Mouse (Mus musculus): ENCODE data around the gene Pmpcb. TPM values are rescaled to one million over a fixed set of nuclear protein-coding genes. Genes with fewer than 3 reads are reported as not detected.
A peak's percentile ranks its signal among the peaks of the same experiment; 100 is the strongest.
"Not testable (repeated sequence)": the region's sequence is repeated elsewhere in the genome, so short reads cannot be mapped to it uniquely, and the experiment has no call there.

The Pmpcb gene
- 79.4 and 82.3 TPM in 2 replicates for polyA plus RNA-seq (2014; fragmentation: Nextera tagmentation; extraction: Ambion mirVana)

DNA sequence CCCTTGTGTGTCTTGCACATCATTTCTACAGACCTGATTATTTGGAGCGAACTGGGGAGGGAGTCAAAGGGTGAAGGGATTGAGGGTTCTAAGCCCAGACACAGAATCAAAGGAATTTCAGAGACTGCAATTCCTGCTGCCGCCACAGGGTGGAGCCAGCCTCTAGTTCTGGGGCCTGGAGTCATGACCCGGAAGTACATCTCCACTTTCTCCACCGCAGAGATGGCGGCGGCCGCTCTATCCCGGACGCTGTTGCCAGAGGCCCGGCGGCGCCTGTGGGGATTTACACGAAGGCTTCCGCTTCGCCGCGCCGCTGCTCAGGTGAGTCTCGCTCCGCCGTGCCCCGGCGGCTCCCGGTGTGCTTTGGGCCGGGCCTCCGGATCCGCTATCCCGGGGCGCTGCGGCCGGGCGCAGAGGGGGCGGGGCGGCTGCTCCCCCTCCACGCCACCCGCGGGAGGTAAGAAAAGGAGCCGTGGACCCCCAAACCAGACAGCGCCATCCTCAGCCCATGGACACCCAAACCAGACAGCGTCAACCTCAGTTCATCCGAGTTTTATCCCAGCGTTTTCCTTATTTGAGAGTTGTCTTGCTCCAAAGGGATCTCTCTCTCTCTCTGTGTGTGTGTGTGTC, at the start of gene Pmpcb:
Gene Pmpcb (plus strand): TSS at position 186 of the 630 bp plus-strand sequence.
- H3K9ac ChIP-seq (ENCODE audit: low read depth, low read length), result peak within 1 kb of the TSS; percentile 94
- peak within 1 kb of the TSS; percentile 94 for H3K4me3 ChIP-seq (ENCODE audit: low read depth, low read length)
- H3K27ac ChIP-seq (replicated peaks; ENCODE audit: low read depth, low read length), result peak within 1 kb of the TSS; percentile 81
- peak; percentile 92 for DNase-seq (ENCODE audit: low spot score)
- under 1% methylated on average over 23 of the region's 42 CpGs for WGBS
- H3K9me3 ChIP-seq (ENCODE audit: control insufficient read depth, low read length), result no peaks in the 10 kb centered on the region
- peak within 1 kb of the TSS; percentile 85 for H3K4me2 ChIP-seq (ENCODE audit: low read depth, low read length)
- H3K27me3 ChIP-seq (replicated peaks; ENCODE audit: control insufficient read depth, insufficient read depth, low read length), result no peaks in the 10 kb centered on the region
- peak; percentile 89 for ATAC-seq (ENCODE audit: low read depth)
- H3K4me1 ChIP-seq (ENCODE audit: control insufficient read depth, insufficient read depth, low read length), result peaks cover 10% of the 10 kb centered on the region
- peaks cover 30% of the 10 kb centered on the region for H3K36me3 ChIP-seq (ENCODE audit: control insufficient read depth, insufficient read depth, low read length)

DNA sequence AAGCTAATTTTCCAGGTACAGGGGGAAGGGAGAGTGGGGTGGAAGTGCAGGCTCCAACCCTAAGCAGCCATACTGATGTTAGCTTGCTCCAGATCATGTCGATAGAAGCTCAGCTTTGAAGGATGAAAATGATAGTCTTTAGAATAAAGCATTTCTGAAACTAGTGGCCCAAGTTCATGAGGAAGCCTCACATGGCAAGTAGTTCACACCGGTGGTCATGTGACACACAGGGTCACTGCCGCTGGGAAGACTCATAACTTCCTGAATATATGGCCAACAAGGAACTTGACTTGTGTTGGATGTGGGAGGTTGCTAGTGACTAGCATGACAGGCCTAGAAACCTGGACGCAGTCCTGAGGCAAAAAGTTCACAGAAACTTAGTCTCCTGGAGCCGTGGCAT, 44.7 kb upstream of the Pmpcb start:
- no peak for ATAC-seq (ENCODE audit: low read depth)
- Histone ChIP-seq H3K36me3 (ENCODE audit: control insufficient read depth, insufficient read depth, low read length) (no peaks in the 10 kb centered on the region), H3K9me3 (ENCODE audit: control insufficient read depth, low read length) (no peaks in the 10 kb centered on the region), H3K9ac (ENCODE audit: low read depth, low read length) (no peak overlapping the region), H3K4me2 (ENCODE audit: low read depth, low read length) (no peak overlapping the region), H3K4me3 (ENCODE audit: low read depth, low read length) (no peak overlapping the region), H3K27ac (replicated peaks; ENCODE audit: low read depth, low read length) (no peak overlapping the region), H3K4me1 (ENCODE audit: control insufficient read depth, insufficient read depth, low read length) (no peaks in the 10 kb centered on the region), H3K27me3 (replicated peaks; ENCODE audit: control insufficient read depth, insufficient read depth, low read length) (no peaks in the 10 kb centered on the region)
- 95% methylated on average over 5 of the region's 5 CpGs for WGBS
- DNase-seq (ENCODE audit: low spot score), result no peak

DNA sequence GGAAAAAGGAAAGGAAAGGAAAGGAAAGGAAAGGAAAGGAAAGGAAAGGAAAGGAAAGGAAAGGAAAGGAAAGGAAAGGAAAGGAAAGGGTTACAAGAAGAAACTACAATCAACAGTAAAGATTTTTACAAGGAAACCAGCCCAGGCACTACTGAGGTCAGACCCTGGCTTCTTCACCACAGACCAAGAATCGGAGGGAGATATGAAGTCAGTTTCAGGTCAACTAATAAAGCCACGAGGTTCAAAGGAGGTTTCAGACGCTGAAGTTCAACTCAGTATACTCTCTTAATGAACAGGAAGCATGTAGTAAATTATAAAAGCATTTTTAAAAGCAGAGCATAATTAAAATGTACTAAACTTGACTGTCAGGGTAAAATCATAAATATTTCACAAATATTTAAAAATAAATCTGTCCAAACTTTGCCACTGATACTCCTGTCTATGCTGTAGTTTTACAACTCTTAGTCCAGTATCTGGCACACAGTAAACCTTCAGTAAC, 43.5 kb upstream of the Pmpcb start:
- Histone ChIP-seq H3K4me3 (ENCODE audit: low read depth, low read length) (no peak overlapping the region), H3K27ac (replicated peaks; ENCODE audit: low read depth, low read length) (no peak overlapping the region), H3K9ac (ENCODE audit: low read depth, low read length) (no peak overlapping the region), H3K36me3 (ENCODE audit: control insufficient read depth, insufficient read depth, low read length) (no peaks in the 10 kb centered on the region), H3K4me2 (ENCODE audit: low read depth, low read length) (no peak overlapping the region), H3K27me3 (replicated peaks; ENCODE audit: control insufficient read depth, insufficient read depth, low read length) (no peaks in the 10 kb centered on the region), H3K9me3 (ENCODE audit: control insufficient read depth, low read length) (no peaks in the 10 kb centered on the region), H3K4me1 (ENCODE audit: control insufficient read depth, insufficient read depth, low read length) (no peaks in the 10 kb centered on the region)
- no peak for ATAC-seq (ENCODE audit: low read depth)
- WGBS, result 67% methylated on average over 3 of the region's 3 CpGs
- no peak for DNase-seq (ENCODE audit: low spot score)

DNA sequence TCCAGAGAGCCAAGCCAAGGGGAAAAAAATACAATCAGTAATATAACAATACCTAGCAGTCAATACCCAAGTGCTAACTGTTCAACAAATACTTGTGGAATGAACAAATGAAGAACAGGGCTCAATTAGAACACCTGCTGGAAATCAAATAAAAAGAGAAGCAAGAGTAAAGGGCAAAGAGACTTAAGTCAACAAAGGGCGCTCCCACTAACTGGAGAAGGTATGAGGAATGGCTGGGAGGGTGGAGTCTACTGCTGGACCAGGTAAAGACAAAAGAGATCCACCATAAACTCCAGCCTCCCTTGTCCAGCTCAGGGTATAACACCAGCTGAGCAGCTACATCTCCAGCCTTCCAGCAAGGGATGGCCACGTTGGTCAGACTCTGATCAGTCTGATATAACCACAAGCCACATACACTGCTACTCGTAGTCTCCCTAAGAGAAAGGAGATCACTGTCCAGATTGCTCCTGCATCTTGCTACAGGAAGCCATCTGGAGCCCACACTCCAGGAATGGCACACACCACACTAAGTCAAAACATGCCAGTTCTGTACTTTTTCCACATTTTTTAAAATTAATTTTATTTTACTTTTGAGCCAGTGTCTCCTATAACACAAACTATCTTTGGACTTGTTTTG, 42.0 kb upstream of the Pmpcb start:
- no peak for ATAC-seq (ENCODE audit: low read depth)
- Histone ChIP-seq H3K9ac (ENCODE audit: low read depth, low read length) (no peak overlapping the region), H3K27me3 (replicated peaks; ENCODE audit: control insufficient read depth, insufficient read depth, low read length) (no peaks in the 10 kb centered on the region)

DNA sequence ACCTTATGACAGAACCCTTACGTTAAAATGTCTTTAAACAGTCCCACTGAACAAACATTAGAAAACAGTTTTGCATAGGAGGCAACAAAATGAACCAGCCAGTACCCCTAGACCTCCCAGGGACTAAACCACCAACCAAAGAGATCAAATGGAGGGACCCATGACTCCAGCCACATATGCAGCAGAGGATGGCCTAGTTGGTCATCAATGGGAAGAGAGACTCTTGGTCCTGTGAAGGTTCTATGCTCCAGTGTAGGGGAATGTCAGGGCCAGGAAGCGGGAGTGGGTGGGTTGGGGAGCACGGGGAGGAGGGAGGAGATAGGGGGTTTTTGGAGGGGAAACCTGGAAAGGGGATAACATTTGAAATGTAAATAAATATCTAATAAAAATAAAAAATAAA, 37.4 kb upstream of the Pmpcb start:
- not testable (repeated sequence) for ATAC-seq (ENCODE audit: low read depth); H3K9me3 ChIP-seq (ENCODE audit: control insufficient read depth, low read length); H3K9ac ChIP-seq (ENCODE audit: low read depth, low read length); H3K27ac ChIP-seq (replicated peaks; ENCODE audit: low read depth, low read length); DNase-seq (ENCODE audit: low spot score); H3K4me2 ChIP-seq (ENCODE audit: low read depth, low read length); H3K27me3 ChIP-seq (replicated peaks; ENCODE audit: control insufficient read depth, insufficient read depth, low read length); H3K36me3 ChIP-seq (ENCODE audit: control insufficient read depth, insufficient read depth, low read length); H3K4me1 ChIP-seq (ENCODE audit: control insufficient read depth, insufficient read depth, low read length); H3K4me3 ChIP-seq (ENCODE audit: low read depth, low read length)
- WGBS, result 88% methylated on average over 3 of the region's 3 CpGs

More for the DNA sequence above, 42.0 kb upstream of the Pmpcb start:
- H3K4me3 ChIP-seq (ENCODE audit: low read depth, low read length), result no peak overlapping the region
- DNase-seq (ENCODE audit: low spot score), result no peak
- no peak overlapping the region for H3K4me2 ChIP-seq (ENCODE audit: low read depth, low read length)
- H3K27ac ChIP-seq (replicated peaks; ENCODE audit: low read depth, low read length), result no peak overlapping the region
- WGBS, result 75% methylated on average over 3 of the region's 3 CpGs
- no peaks in the 10 kb centered on the region for H3K36me3 ChIP-seq (ENCODE audit: control insufficient read depth, insufficient read depth, low read length)
- H3K4me1 ChIP-seq (ENCODE audit: control insufficient read depth, insufficient read depth, low read length), result no peaks in the 10 kb centered on the region
- no peaks in the 10 kb centered on the region for H3K9me3 ChIP-seq (ENCODE audit: control insufficient read depth, low read length)

DNA sequence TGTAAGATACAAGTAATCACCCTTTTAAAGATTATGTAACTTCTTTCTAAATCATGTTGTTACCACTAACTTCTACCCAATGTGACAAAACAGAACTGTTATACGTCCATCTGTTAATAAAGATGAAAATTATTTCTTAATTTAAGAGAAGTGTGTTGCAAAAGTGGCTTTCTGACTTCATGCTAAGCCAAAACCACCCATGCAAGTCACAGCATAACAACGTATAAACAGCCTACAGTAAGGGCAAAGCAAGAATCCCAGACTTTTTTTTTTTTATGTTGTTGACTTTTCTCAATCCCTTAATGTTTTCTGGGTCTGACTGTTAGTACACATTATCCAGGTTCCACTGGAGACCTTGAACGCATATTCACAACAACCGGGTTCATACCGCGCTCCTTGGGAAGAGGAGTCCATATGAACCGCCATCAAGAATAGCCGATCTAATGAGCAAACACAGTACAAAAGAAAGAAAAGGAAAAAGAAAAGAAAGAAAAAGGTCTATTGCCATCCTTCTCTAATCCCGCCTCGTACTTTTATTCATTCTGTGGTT, 36.6 kb upstream of the Pmpcb start:
- Histone ChIP-seq H3K9me3 (ENCODE audit: control insufficient read depth, low read length) (no peaks in the 10 kb centered on the region), H3K27me3 (replicated peaks; ENCODE audit: control insufficient read depth, insufficient read depth, low read length) (no peaks in the 10 kb centered on the region), H3K36me3 (ENCODE audit: control insufficient read depth, insufficient read depth, low read length) (no peaks in the 10 kb centered on the region), H3K4me1 (ENCODE audit: control insufficient read depth, insufficient read depth, low read length) (no peaks in the 10 kb centered on the region), H3K27ac (replicated peaks; ENCODE audit: low read depth, low read length) (no peak overlapping the region), H3K4me2 (ENCODE audit: low read depth, low read length) (peak overlapping the region; percentile 56), H3K9ac (ENCODE audit: low read depth, low read length) (peak overlapping the region; percentile 21; the same call in 1 of the 2 replicates), H3K4me3 (ENCODE audit: low read depth, low read length) (peak overlapping the region; percentile 77)
- WGBS, result 14% methylated on average over 10 of the region's 10 CpGs
- DNase-seq (ENCODE audit: low spot score), result no peak
- no peak for ATAC-seq (ENCODE audit: low read depth)

DNA sequence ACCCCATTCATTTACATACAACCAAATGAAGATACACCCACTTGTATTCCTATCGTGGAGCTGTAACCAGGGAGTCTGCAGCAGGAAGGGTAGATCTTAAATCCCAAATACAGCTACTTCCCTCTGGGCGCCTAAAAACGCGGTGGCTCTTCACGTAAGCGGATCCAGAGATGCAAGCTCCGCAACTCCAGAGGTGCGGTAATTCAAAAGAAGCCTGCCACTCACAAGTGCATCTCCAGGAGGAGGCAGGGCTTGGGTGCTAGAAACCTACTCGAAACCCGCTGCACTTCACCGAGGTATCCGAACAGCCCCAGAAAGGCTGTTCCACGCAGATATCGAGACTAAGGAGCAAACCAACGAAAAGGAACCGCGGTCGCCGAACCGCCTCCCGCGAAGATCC, 36.0 kb upstream of the Pmpcb start:
- 0% methylated on average over 22 of the region's 22 CpGs for WGBS
- Histone ChIP-seq H3K4me3 (ENCODE audit: low read depth, low read length) (peak overlapping the region; percentile 77), H3K4me2 (ENCODE audit: low read depth, low read length) (peak overlapping the region; percentile 56), H3K4me1 (ENCODE audit: control insufficient read depth, insufficient read depth, low read length) (no peaks in the 10 kb centered on the region), H3K27ac (replicated peaks; ENCODE audit: low read depth, low read length) (no peak overlapping the region), H3K9ac (ENCODE audit: low read depth, low read length) (peak overlapping the region; percentile 21), H3K36me3 (ENCODE audit: control insufficient read depth, insufficient read depth, low read length) (no peaks in the 10 kb centered on the region), H3K27me3 (replicated peaks; ENCODE audit: control insufficient read depth, insufficient read depth, low read length) (no peaks in the 10 kb centered on the region), H3K9me3 (ENCODE audit: control insufficient read depth, low read length) (no peaks in the 10 kb centered on the region)
- ATAC-seq (ENCODE audit: low read depth), result peak; percentile 55; the same call in 1 of the 2 replicates
- no peak for DNase-seq (ENCODE audit: low spot score)

DNA sequence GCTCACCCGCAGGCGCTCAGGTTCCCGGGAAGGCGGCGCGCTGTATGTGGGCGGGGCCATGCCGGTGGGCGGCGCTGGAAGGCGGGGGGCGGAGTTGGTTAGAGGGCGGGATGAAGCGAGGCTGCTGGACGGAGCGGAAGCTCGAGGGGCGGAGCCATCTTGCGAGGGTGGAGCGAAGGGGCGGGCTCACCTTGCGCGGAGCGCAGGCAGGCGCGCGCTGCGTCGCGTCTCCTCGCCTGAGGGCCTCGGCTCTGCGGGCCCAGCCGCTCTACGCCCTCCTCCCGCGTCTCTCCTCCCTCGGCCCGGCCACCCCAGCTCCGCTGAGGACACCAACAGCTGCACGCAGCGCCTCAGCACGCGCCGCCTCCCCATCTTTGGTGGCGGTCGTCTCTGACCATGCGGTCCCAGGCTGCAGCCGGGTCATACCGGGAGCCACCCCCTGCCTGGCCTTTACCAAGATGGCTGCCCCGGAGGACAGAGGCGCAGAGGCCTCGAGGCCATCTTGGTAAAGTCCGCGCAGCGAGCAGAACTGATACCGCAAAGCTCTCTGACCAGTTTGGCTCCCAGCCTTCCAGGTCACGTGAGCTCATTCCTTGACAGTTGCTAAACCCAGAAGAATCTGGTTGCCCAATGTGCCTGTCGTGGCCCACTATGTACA, 35.5 kb upstream of the Pmpcb start, which contains the start of gene Napepld:
Gene Napepld (minus strand): TSS at position 46 of the 658 bp plus-strand sequence.
- Histone ChIP-seq H3K27ac (replicated peaks; ENCODE audit: low read depth, low read length) (peak within 1 kb of the TSS; percentile 97), H3K27me3 (replicated peaks; ENCODE audit: control insufficient read depth, insufficient read depth, low read length) (no peaks in the 10 kb centered on the region), H3K9ac (ENCODE audit: low read depth, low read length) (peak within 1 kb of the TSS; percentile 87), H3K4me2 (ENCODE audit: low read depth, low read length) (peak within 1 kb of the TSS; percentile 56), H3K9me3 (ENCODE audit: control insufficient read depth, low read length) (no peaks in the 10 kb centered on the region), H3K4me1 (ENCODE audit: control insufficient read depth, insufficient read depth, low read length) (no peaks in the 10 kb centered on the region), H3K4me3 (ENCODE audit: low read depth, low read length) (peak within 1 kb of the TSS; percentile 77), H3K36me3 (ENCODE audit: control insufficient read depth, insufficient read depth, low read length) (no peaks in the 10 kb centered on the region)
- peak; percentile 98 for DNase-seq (ENCODE audit: low spot score)
- ATAC-seq (ENCODE audit: low read depth), result peak; percentile 100
- 0% methylated on average over 19 of the region's 59 CpGs for WGBS

All from embryonic facial prominence, embryonic 14.5 days (tissue).